Mouse (Mus musculus): ENCODE results near the gene Krt8.
"Not testable (repeated sequence)": the region's sequence is repeated elsewhere in the genome, so short reads cannot be mapped to it uniquely, and the experiment has no call there.

Gene Krt8

GRCm38 (mm10) chr15:102007097-102008069, 3.1 kb upstream of the Krt8 start:
- no peak for DNase-seq

DNA sequence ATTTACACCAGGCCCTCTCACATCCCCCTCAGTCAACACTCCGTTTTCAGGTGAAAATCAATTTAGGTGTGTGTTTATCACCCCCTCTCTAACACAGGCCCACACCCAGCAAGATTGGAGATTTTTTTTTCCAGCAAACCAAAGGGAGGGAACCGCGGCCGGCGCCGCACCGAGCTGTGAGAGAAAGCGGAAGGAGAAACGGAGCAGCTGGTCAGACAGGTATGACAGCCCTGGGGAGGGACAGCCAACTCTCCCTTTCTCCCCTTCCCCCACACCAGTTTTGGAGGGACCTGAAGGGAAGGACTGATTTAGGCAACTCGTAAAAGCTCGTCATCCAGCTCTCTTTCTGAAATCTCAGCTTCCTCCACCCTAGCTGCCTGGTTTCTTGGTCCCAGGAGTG, 2.0 kb upstream of the Krt8 start:
- DNase-seq, result no peak

- DNase-seq, result no peak
These were observed 1.0 kb upstream of the Krt8 start for GRCm38 (mm10) chr15:102005290-102005689.

- DNase-seq, result no peak
These were observed 766 bp downstream of the Krt8 start for GRCm38 (mm10) chr15:102003516-102003915.

- DNase-seq, result peak; percentile 22 to 39
These were observed 1.4 kb downstream of the Krt8 start for GRCm38 (mm10) chr15:102002646-102003488.

GRCm38 (mm10) chr15:101999676-102000335, 4.5 kb downstream of the Krt8 start:
- no peak for DNase-seq

- DNase-seq, result no peak
These were observed 5.1 kb downstream of the Krt8 start for GRCm38 (mm10) chr15:101999156-101999555.

- not testable (repeated sequence) for DNase-seq
These were observed 7.7 kb downstream of the Krt8 start for GRCm38 (mm10) chr15:101996450-101997078.

DNA sequence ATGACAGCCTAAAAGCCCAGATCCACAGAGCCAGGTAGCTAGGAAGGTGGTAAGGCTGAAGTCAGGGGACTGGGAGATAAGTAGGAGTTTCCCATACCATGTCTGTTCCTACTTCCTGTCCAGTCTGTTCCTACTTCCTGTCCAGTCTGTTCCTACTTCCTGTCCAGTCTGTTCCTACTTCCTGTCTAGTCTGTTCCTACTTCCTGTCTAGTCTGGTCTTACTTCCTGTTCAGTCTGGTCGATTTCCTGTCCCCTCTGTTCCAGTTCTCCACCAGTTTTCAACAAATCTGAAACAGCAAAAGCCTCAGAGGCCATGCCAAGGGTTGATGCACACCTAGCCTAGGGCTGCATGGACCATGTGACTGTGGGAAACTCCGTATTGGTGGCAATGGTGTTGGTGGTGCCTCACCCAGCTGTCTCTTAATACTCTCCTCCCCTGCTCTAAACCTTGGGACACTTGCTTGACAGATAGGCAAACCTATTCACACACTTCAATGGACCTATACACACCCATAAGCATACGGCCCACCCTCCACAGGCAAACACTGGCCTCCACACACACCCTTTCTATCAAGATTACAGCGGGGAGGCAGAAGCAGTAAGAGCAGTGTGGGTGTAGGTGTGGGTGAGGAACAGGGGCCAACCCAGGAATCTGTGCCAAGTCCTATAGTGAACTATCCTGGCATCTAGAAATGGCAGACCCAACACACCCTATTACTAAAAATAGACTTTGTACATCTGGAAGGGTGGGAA, 8.6 kb downstream of the Krt8 start:
- DNase-seq, result no peak

- DNase-seq, result no peak
These were observed 9.9 kb downstream of the Krt8 start for GRCm38 (mm10) chr15:101994365-101994764.

DNA sequence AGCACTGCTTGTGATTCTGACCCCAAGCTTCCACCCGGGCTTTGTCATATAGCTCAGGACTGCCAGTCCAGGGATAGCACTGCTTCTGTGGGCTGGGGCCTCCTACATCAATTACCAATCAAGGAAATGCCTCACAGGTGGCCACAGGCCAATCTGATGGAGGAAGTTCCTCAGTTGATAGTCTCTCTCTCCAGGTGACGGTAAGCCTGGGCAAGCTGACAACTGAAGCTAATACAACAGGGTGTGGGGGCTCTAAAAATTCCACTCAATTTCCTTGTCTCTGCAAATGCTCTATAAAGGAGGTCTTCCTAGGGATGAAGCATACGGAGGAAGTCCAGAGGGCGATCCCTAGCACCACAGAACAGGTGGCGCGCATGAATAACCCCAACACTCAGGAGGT, 13.3 kb downstream of the Krt8 start:
- DNase-seq, result no peak

GRCm38 (mm10) chr15:101988714-101989113, 15.6 kb downstream of the Krt8 start:
- DNase-seq, result no peak

DNA sequence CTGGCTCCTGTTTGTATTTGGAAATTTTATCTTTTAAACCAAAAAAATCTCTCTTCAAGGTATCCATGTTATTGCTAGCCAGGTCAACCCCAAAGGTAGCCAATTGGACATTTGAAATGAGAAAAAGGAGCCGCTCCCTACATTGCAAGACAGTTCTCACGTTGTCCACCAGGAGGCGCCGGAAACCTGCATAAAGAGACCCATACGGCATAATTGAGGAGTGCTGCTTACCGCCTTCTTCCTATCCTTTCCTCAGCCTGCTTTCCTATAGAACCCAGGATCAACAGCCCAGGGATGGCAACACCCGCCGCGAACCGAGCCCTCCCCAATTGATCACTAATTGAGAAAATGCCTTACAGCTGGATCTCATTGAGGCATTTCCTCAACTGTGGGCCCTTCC, 16.2 kb downstream of the Krt8 start:
- DNase-seq, result peak; percentile 92 to 94

DNA sequence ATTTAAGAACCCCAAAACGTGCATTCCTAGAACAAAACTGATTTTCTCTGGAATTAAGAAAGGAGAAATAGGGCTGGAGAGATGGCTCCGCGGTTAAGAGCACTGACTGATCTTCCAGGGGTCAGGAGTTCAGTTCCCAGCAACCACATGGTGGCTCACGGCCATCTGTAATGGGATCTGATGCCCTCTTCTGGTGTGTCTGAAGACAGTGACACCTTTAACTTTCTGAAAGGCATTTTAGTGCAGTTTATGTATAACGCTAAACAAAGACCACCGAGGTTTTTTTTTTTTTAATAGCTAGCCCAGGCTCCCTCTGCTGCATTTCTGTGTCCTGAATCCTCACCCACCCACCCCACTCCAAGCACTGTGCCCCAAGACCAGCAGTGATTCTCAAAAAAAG, 19.5 kb downstream of the Krt8 start:
- DNase-seq, result no peak

DNA sequence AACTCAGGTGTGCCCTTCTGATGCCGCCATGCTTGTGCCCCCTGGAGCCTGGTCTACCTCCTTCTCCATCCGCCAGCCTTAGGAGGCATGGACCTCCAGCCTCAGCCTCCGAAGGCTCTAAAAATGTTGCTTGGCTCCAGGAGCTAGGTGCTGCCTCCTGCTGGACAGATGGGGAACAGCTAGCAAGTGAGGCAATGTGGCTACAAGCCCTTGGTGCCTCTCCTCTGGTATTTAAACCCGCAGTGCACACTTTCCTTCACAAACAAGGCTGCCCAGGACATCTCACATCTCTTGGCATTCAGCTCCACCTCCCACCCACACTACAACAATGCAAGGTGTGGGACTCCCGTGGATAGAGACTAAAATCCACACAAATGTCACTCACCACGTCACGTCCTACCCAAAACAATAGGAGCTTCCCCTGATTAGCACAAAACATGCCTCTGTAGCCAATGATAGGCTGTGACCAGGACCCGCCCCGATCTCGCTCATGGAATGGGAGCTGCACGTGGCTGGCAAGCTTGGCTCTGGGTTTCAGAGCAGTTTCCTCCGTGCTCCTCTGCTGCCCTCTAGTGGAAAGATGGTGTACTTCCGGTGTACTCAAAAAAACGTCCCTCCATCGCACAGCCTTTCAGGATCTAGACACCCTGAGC, 20.2 kb downstream of the Krt8 start:
- peak; percentile 96 to 98 for DNase-seq

DNA sequence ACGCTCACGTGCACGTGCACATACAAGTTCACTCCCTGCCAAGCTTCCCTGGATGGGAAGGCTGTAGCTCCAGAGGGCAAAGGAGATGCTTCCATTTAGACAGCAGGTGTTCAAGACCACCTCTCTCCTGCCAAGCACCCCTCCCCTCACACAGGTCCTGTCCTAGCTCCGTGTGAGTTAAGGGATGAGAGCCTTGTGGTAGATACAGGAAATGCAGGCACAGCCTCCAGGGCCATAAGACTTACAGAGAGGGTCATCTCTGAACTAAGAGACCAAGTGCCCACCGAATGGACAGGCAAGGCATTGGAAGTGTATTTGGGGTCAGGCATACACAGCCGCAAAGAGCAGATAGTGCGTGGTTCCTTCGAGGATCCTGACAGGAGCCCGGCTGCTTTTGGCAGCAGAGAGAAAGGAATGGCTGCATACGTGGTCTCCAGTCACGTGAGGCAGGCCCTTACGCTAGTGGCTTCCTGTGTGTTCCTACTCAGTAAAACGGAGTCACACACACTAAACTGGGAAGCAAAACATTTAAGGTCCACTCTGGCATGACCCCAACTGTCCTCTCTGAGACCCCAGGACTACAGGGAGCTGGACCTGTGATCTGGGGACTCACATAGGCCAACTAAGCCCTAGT, 20.9 kb downstream of the Krt8 start:
- DNase-seq, result peak in 1 of 2 experiments; percentile 32

DNA sequence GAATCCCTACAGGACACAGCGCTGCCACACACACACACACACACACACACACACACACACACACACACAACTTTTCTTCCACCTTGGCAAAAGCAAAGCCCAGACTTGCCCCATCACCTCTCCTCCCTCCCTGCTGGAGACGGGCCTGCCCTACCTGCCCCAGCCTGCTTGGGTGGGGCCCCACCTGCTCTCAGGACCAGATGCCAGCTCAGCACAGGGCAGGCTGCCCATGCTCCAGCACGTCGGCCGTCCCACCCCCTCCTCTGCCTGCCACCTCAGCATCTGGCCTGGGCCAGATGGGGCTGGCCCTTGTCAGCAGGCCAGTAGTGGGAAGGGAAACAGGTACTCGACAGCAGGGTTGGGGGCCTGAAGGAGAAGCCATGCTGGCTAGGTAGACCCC, 23.4 kb downstream of the Krt8 start:
- DNase-seq, result no peak

GRCm38 (mm10) chr15:101977043-101977726, 27.1 kb downstream of the Krt8 start:
- DNase-seq, result peak; percentile 54 to 59

DNA sequence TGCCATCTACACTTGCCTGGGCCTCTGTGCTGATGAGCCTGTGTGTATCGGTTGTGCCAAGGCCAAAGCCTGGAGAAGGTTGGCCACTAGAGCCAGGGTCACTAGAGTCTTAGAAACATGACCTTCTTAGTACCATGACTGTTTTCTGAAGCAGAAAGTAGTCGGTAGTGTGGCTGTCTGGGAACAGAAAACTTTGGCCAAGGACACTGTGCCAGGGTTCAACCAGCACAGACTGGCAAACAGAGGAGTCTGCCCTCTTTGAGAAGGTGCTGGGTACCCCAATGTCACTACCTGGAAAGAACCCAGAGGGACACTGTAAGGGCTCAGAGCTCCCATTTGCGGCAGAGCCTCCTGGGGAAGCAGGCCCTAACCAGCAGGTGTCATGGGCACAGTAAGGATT, 27.6 kb downstream of the Krt8 start:
- DNase-seq, result no peak

GRCm38 (mm10) chr15:101976023-101976422, 28.3 kb downstream of the Krt8 start:
- DNase-seq, result no peak
